Mouse (Mus musculus) olfactory bulb, adult 2 months (tissue): ENCODE data around the gene Ssu2. TPM values are rescaled to one million over a fixed set of nuclear protein-coding genes. Genes with fewer than 3 reads are reported as not detected.

Source experiments
- H3K27ac ChIP-seq: fragments of 200-500 bp; 2 replicates; pipeline ENCODE4 v1.5.1; 2012; ENCODE audit warnings: low read depth, low read length; ENCODE audit not compliant: insufficient read depth
- H3K4me1 ChIP-seq: fragments of 200-500 bp; 2 replicates; pipeline ENCODE4 v1.6.1; 2012; ENCODE audit warnings: low read length; ENCODE audit not compliant: control insufficient read depth, insufficient read depth
- H3K4me3 ChIP-seq: fragments of 200-500 bp; 2 replicates; pipeline ENCODE4 v1.5.1; 2012; ENCODE audit warnings: mild to moderate bottlenecking, low read depth, low read length, moderate library complexity; ENCODE audit not compliant: insufficient read depth
- CTCF ChIP-seq: fragments of 200-500 bp; IDR thresholded peaks from 2 replicates; pipeline ENCODE4 v1.5.1; 2012; ENCODE audit warnings: low read depth, mild to moderate bottlenecking, low read length, moderate library complexity; ENCODE audit not compliant: insufficient read depth
- POLR2A ChIP-seq: fragments of 200-500 bp; IDR thresholded peaks from 2 replicates; pipeline ENCODE4 v1.6.1; 2012; ENCODE audit warnings: mild to moderate bottlenecking, low read depth, low read length, moderate library complexity; ENCODE audit not compliant: insufficient read depth
- WGBS: fragments of 180-500 bp; shearing (Covaris S2); methylation state at CpG from one replicate; pipeline ENCODE4 v1.1.7; 2018; 5-methylcytosine and 5-hydroxymethylcytosine counted together
- polyA plus RNA-seq: library from polyadenylated mRNA; stranded (reverse); fragments of >200 nt; gene quantifications from 2 replicates; pipeline ENCODE4 v1.2.4, GENCODE M21; 2012; ENCODE audit warnings: low replicate concordance; ENCODE audit not compliant: missing spikeins, insufficient read depth, insufficient read length

Ssu2 gene
- polyA plus RNA-seq, 1 experiment, result not detected

GRCm38 (mm10) chr6:112362349-112362958 lies 25.4 kb downstream of the Ssu2 start:
- no peaks in the 10 kb centered on the region for H3K4me1 ChIP-seq
- 32% methylated on average over 6 of the region's 6 CpGs for WGBS
- no peak for TF ChIP-seq POLR2A
- peak; percentile 79 for TF ChIP-seq CTCF

GRCm38 (mm10) chr6:112360676-112361075 lies 27.1 kb downstream of the Ssu2 start:
- Histone ChIP-seq H3K4me3 (no peak overlapping the region), H3K27ac (no peak overlapping the region), H3K4me1 (no peaks in the 10 kb centered on the region)
- TF ChIP-seq CTCF, result no peak
- no peak for TF ChIP-seq POLR2A
- 77% methylated on average over 8 of the region's 8 CpGs for WGBS

More at GRCm38 (mm10) chr6:112362349-112362958, 25.4 kb downstream of the Ssu2 start:
- no peak overlapping the region for H3K27ac ChIP-seq
- no peak overlapping the region for H3K4me3 ChIP-seq

DNA sequence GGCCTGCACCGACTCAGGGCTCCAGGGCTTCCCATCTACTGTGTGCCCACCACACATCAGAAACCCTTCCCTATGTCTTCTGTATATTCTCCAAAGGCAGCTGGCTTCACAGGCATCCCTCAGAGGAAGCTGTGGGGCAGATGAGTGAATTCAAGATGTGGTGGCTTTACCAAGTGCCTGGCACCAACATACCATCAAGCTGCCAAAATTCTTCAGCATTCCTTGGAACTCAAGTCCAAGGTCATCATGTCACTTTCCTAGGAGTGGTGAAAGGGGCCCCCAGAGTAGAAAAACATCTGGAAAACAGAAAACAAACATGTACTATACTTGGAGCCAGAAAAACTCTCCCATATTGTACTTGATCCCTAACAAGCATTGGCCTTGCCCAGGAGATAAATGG lies 28.5 kb downstream of the Ssu2 start:
- TF ChIP-seq POLR2A, result no peak
- Histone ChIP-seq H3K4me3 (no peak overlapping the region), H3K27ac (no peak overlapping the region), H3K4me1 (no peaks in the 10 kb centered on the region)
- WGBS, result 91% methylated on average over 1 of the region's 1 CpGs

- WGBS, result 98% methylated on average over 4 of the region's 4 CpGs
- no peak overlapping the region for H3K4me3 ChIP-seq
- no peaks in the 10 kb centered on the region for H3K4me1 ChIP-seq
- no peak overlapping the region for H3K27ac ChIP-seq
- TF ChIP-seq POLR2A (no peak), CTCF (no peak)
Measured at GRCm38 (mm10) chr6:112350452-112350851, 37.4 kb downstream of the Ssu2 start.

GRCm38 (mm10) chr6:112339016-112339415 lies 48.8 kb downstream of the Ssu2 start:
- Histone ChIP-seq H3K27ac (no peak overlapping the region), H3K4me3 (no peak overlapping the region), H3K4me1 (no peaks in the 10 kb centered on the region)
- TF ChIP-seq CTCF, result no peak
- no peak for TF ChIP-seq POLR2A
- WGBS, result 80% methylated on average over 4 of the region's 4 CpGs

GRCm38 (mm10) chr6:112337667-112338066 lies 50.2 kb downstream of the Ssu2 start:
- Histone ChIP-seq H3K4me3 (no peak overlapping the region), H3K4me1 (no peaks in the 10 kb centered on the region), H3K27ac (no peak overlapping the region)
- 81% methylated on average over 6 of the region's 6 CpGs for WGBS
- TF ChIP-seq CTCF (no peak), POLR2A (no peak)

- WGBS, result 82% methylated on average over 5 of the region's 5 CpGs
- H3K4me3 ChIP-seq, result no peak overlapping the region
- TF ChIP-seq CTCF (no peak), POLR2A (no peak)
- no peak overlapping the region for H3K27ac ChIP-seq
- peaks cover 2% of the 10 kb centered on the region; the same call in 1 of the 2 replicates for H3K4me1 ChIP-seq
Measured at GRCm38 (mm10) chr6:112333930-112334329, 53.9 kb downstream of the Ssu2 start.

DNA sequence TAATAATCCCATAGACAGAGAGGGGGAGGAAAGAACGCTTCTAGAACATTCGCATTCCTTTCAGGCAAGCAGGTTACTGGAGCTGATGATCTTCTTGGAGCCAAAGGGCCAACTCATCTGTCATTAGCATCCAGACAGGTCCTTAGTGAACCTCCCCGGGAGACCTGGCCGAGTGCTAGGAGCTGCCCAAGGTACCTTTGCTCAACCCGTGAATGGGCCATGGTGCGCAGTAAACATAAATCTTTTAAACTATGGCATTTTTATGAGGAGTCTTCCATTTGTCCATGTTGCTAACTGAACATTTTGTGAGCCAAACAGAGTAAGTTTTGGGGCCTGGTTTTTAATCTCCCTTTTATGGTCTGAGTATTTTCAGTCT lies 56.6 kb downstream of the Ssu2 start:
- H3K27ac ChIP-seq, result no peak overlapping the region
- no peak overlapping the region for H3K4me3 ChIP-seq
- WGBS, result 89% methylated on average over 6 of the region's 6 CpGs
- TF ChIP-seq CTCF (no peak), POLR2A (no peak)
- peaks cover 2% of the 10 kb centered on the region; the same call in 1 of the 2 replicates for H3K4me1 ChIP-seq

DNA sequence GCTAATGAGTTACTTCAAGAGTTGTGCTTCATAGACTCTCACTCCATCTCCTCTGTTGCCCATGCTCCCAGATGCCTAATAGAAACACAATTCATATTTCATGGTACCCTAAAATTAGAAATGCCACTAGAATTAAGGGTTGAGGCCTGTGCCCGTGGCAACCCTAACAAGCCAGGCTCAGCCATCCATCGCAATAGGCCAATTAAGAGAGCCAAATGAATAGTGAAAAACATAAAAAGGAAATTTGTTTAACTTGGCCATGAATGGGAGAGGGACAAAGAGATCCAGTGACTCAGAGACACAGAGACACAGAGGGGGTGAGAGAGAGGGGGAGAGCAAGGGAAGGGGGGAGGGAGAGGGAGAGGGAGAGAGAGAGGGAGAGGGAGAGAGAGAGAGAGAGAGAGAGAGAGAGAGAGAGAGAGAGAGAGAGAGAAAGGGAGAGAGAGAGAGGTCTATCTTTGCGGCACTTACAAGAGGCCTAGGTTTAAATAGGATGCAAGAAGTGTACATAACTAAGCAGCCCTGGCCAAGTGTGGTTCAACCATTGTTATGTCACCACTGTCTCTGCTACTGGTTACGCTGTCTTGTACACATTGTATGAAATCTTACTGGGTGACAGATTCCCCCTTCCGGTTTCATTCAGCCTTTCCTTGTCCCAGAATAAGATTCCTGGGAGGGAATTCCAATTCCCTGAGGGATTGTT lies 57.2 kb downstream of the Ssu2 start:
- no peak overlapping the region for H3K4me3 ChIP-seq
- 58% methylated on average over 5 of the region's 5 CpGs for WGBS
- no peak for TF ChIP-seq CTCF
- TF ChIP-seq POLR2A, result no peak
- H3K27ac ChIP-seq, result no peak overlapping the region
- H3K4me1 ChIP-seq, result peaks cover 2% of the 10 kb centered on the region; the same call in 1 of the 2 replicates
